Mouse (Mus musculus) neural tube, embryonic 12.5 days (tissue): ENCODE results near the gene Siae. TPM values are rescaled to one million over a fixed set of nuclear protein-coding genes. Genes with fewer than 3 reads are reported as not detected.

Source experiments
- ATAC-seq: fragments of 200-750 bp; cut with Nextera tagmentation; 2 replicates; pipeline ENCODE4 v1.8.0; 2017; ENCODE audit warnings: low read depth, mild to moderate bottlenecking, moderate TSS enrichment, moderate library complexity; ENCODE audit not compliant: low FRiP score
- H3K27ac ChIP-seq: fragments of 300-500 bp; sonication (generic); 2 replicates; pipeline ENCODE4 v1.5.1; 2016
- H3K27me3 ChIP-seq: fragments of 300-500 bp; sonication (generic); replicated peaks from 2 replicates; pipeline ENCODE4 v1.6.1; 2016; ENCODE audit warnings: mild to moderate bottlenecking
- H3K36me3 ChIP-seq: fragments of 300-500 bp; sonication (generic); 2 replicates; pipeline ENCODE4 v1.6.1; 2016; ENCODE audit warnings: mild to moderate bottlenecking
- H3K4me1 ChIP-seq: fragments of 300-500 bp; sonication (generic); 2 replicates; pipeline ENCODE4 v1.6.1; 2016
- H3K4me2 ChIP-seq: fragments of 300-500 bp; sonication (generic); replicated peaks from 2 replicates; pipeline ENCODE4 v1.6.1; 2016; ENCODE audit warnings: mild to moderate bottlenecking
- H3K4me3 ChIP-seq: fragments of 300-500 bp; sonication (generic); 2 replicates; pipeline ENCODE4 v1.5.1; 2016
- H3K9ac ChIP-seq: fragments of 300-500 bp; sonication (generic); 2 replicates; pipeline ENCODE4 v1.6.1; 2016; ENCODE audit warnings: mild to moderate bottlenecking
- H3K9me3 ChIP-seq: fragments of 300-500 bp; sonication (generic); 2 replicates; pipeline ENCODE4 v1.6.1; 2016; ENCODE audit warnings: mild to moderate bottlenecking
- WGBS: fragments of 180-500 bp; shearing (Covaris S2); methylation state at CpG from one replicate; pipeline ENCODE4 v1.1.7; 2016; 5-methylcytosine and 5-hydroxymethylcytosine counted together
- polyA plus RNA-seq: library from polyadenylated mRNA; unstranded; fragments of >200 nt; fragmentation: Nextera tagmentation; extraction: Ambion mirVana; gene quantifications from 2 replicates; pipeline ENCODE4 v1.2.1, GENCODE M21; 2016

Siae gene
- polyA plus RNA-seq, 1 experiment from 2014 or later: 10.5 TPM

- Histone ChIP-seq H3K4me3 (no peak overlapping the region), H3K27me3 (no peaks in the 10 kb centered on the region), H3K36me3 (no peaks in the 10 kb centered on the region), H3K9ac (no peak overlapping the region), H3K9me3 (no peaks in the 10 kb centered on the region), H3K27ac (no peak overlapping the region), H3K4me2 (no peak overlapping the region), H3K4me1 (0 out of 2 replicates have a peak, but pooled peaks cover 3% of the 10 kb centered on the region)
- ATAC-seq: no peak
- 90% methylated on average over 2 of the region's 2 CpGs for WGBS
Measured at GRCm38 (mm10) chr9:37567019-37567418, 11.5 kb downstream of the Siae start.

- ATAC-seq: no peak
- H3K9me3 ChIP-seq: no peaks in the 10 kb centered on the region
- no peaks in the 10 kb centered on the region for H3K27me3 ChIP-seq
- no peak overlapping the region for H3K4me2 ChIP-seq
- WGBS: 36% methylated on average over 5 of the region's 5 CpGs
- 0 out of 2 replicates have a peak, but pooled peaks cover 3% of the 10 kb centered on the region for H3K4me1 ChIP-seq
- H3K4me3 ChIP-seq: no peak overlapping the region
- H3K36me3 ChIP-seq: no peaks in the 10 kb centered on the region
- no peak overlapping the region for H3K9ac ChIP-seq
- H3K27ac ChIP-seq: no peak overlapping the region
Measured at GRCm38 (mm10) chr9:37567454-37567853, 12.0 kb downstream of the Siae start.

GRCm38 (mm10) chr9:37567892-37568604, 12.6 kb downstream of the Siae start:
- H3K27me3 ChIP-seq: no peaks in the 10 kb centered on the region
- no peaks in the 10 kb centered on the region for H3K36me3 ChIP-seq
- no peak for ATAC-seq
- H3K9me3 ChIP-seq: no peaks in the 10 kb centered on the region
- 37% methylated on average over 15 of the region's 15 CpGs for WGBS
- no peak overlapping the region for H3K27ac ChIP-seq
- H3K4me3 ChIP-seq: no peak overlapping the region
- H3K4me2 ChIP-seq: peak overlapping the region; percentile 32; the same call in 1 of the 2 replicates
- no peak overlapping the region for H3K9ac ChIP-seq
- 0 out of 2 replicates have a peak, but pooled peaks cover 3% of the 10 kb centered on the region for H3K4me1 ChIP-seq

GRCm38 (mm10) chr9:37568605-37569214, 13.2 kb downstream of the Siae start:
- 0 out of 2 replicates have a peak, but pooled peaks have one; percentile 29 for ATAC-seq

GRCm38 (mm10) chr9:37569231-37569835, 13.8 kb downstream of the Siae start:
- Histone ChIP-seq H3K36me3 (no peaks in the 10 kb centered on the region), H3K27me3 (no peaks in the 10 kb centered on the region), H3K27ac (no peak overlapping the region), H3K9me3 (no peaks in the 10 kb centered on the region), H3K4me3 (no peak overlapping the region), H3K4me2 (no peak overlapping the region), H3K4me1 (0 out of 2 replicates have a peak, but pooled peaks cover 3% of the 10 kb centered on the region), H3K9ac (no peak overlapping the region)
- no peak for ATAC-seq
- 85% methylated on average over 2 of the region's 2 CpGs for WGBS

More at GRCm38 (mm10) chr9:37568605-37569214, 13.2 kb downstream of the Siae start:
- Histone ChIP-seq H3K4me2 (no peak overlapping the region), H3K9me3 (no peaks in the 10 kb centered on the region), H3K27me3 (no peaks in the 10 kb centered on the region), H3K4me3 (no peak overlapping the region), H3K4me1 (0 out of 2 replicates have a peak, but pooled peaks cover 3% of the 10 kb centered on the region), H3K27ac (no peak overlapping the region), H3K9ac (no peak overlapping the region), H3K36me3 (no peaks in the 10 kb centered on the region)
- 38% methylated on average over 4 of the region's 4 CpGs for WGBS

GRCm38 (mm10) chr9:37572204-37572876, 16.8 kb downstream of the Siae start:
- WGBS: 66% methylated on average over 3 of the region's 3 CpGs
- Histone ChIP-seq H3K4me1 (peaks cover 9% of the 10 kb centered on the region), H3K36me3 (no peaks in the 10 kb centered on the region), H3K4me3 (no peak overlapping the region), H3K4me2 (no peak overlapping the region), H3K27ac (no peak overlapping the region), H3K9ac (no peak overlapping the region), H3K27me3 (no peaks in the 10 kb centered on the region), H3K9me3 (no peaks in the 10 kb centered on the region)
- ATAC-seq: no peak

GRCm38 (mm10) chr9:37576436-37576930, 21.0 kb downstream of the Siae start:
- Histone ChIP-seq H3K4me2 (peak overlapping the region; percentile 43), H3K9ac (no peak overlapping the region), H3K27me3 (no peaks in the 10 kb centered on the region), H3K36me3 (no peaks in the 10 kb centered on the region), H3K9me3 (no peaks in the 10 kb centered on the region), H3K4me1 (peaks cover 6% of the 10 kb centered on the region), H3K27ac (no peak overlapping the region), H3K4me3 (no peak overlapping the region)
- peak; percentile 87 for ATAC-seq
- WGBS: 28% methylated on average over 14 of the region's 14 CpGs

GRCm38 (mm10) chr9:37583594-37583993, 28.1 kb downstream of the Siae start:
- no peak overlapping the region for H3K27ac ChIP-seq
- H3K4me3 ChIP-seq: no peak overlapping the region
- no peaks in the 10 kb centered on the region for H3K36me3 ChIP-seq
- H3K4me1 ChIP-seq: no peaks in the 10 kb centered on the region
- no peak overlapping the region for H3K9ac ChIP-seq
- H3K9me3 ChIP-seq: no peaks in the 10 kb centered on the region
- 88% methylated on average over 5 of the region's 5 CpGs for WGBS
- no peak overlapping the region for H3K4me2 ChIP-seq
- H3K27me3 ChIP-seq: no peaks in the 10 kb centered on the region
- ATAC-seq: no peak

- Histone ChIP-seq H3K27ac (no peak overlapping the region), H3K4me3 (no peak overlapping the region), H3K4me2 (no peak overlapping the region), H3K9ac (no peak overlapping the region), H3K36me3 (no peaks in the 10 kb centered on the region), H3K27me3 (no peaks in the 10 kb centered on the region), H3K4me1 (no peaks in the 10 kb centered on the region), H3K9me3 (no peaks in the 10 kb centered on the region)
- WGBS: 86% methylated on average over 4 of the region's 4 CpGs
- ATAC-seq: no peak
Measured at GRCm38 (mm10) chr9:37586718-37587117, 31.2 kb downstream of the Siae start.

- H3K27me3 ChIP-seq: no peaks in the 10 kb centered on the region
- whole genome bisulfite sequencing: 82% methylated on average over 4 of the region's 4 CpGs
- H3K4me1 ChIP-seq: no peaks in the 10 kb centered on the region
- H3K9ac ChIP-seq: no peak overlapping the region
- H3K4me3 ChIP-seq: no peak overlapping the region
- no peak for ATAC-seq
- H3K4me2 ChIP-seq: no peak overlapping the region
- no peaks in the 10 kb centered on the region for H3K36me3 ChIP-seq
- H3K27ac ChIP-seq: no peak overlapping the region
- H3K9me3 ChIP-seq: no peaks in the 10 kb centered on the region
Measured at GRCm38 (mm10) chr9:37590381-37590780, 34.9 kb downstream of the Siae start.

- 83% methylated on average over 2 of the region's 2 CpGs for WGBS
- H3K9ac ChIP-seq: no peak overlapping the region
Measured at GRCm38 (mm10) chr9:37592025-37592424, 36.5 kb downstream of the Siae start.

GRCm38 (mm10) chr9:37592633-37593032, 37.1 kb downstream of the Siae start:
- no peak overlapping the region for H3K27ac ChIP-seq

More at GRCm38 (mm10) chr9:37592025-37592424, 36.5 kb downstream of the Siae start:
- Histone ChIP-seq H3K27me3 (no peaks in the 10 kb centered on the region), H3K4me1 (no peaks in the 10 kb centered on the region), H3K36me3 (no peaks in the 10 kb centered on the region), H3K9me3 (no peaks in the 10 kb centered on the region), H3K4me3 (no peak overlapping the region), H3K4me2 (no peak overlapping the region), H3K27ac (no peak overlapping the region)
- no peak for ATAC-seq

More at GRCm38 (mm10) chr9:37592633-37593032, 37.1 kb downstream of the Siae start:
- Histone ChIP-seq H3K36me3 (no peaks in the 10 kb centered on the region), H3K9me3 (no peaks in the 10 kb centered on the region), H3K4me1 (no peaks in the 10 kb centered on the region), H3K27me3 (no peaks in the 10 kb centered on the region), H3K4me2 (no peak overlapping the region), H3K4me3 (no peak overlapping the region), H3K9ac (no peak overlapping the region)
- ATAC-seq: no peak
- 66% methylated on average over 6 of the region's 6 CpGs for WGBS
